Mouse (Mus musculus): Measurements from ENCODE around the gene Car14. TPM values are rescaled to one million over a fixed set of nuclear protein-coding genes. Genes with fewer than 3 reads are reported as not detected.
"Not testable (repeated sequence)": the region's sequence is repeated elsewhere in the genome, so short reads cannot be mapped to it uniquely, and the experiment has no call there.

Car14 gene
- polyA plus RNA-seq, 1 experiment from 2014 or later = 10.4 TPM

DNA sequence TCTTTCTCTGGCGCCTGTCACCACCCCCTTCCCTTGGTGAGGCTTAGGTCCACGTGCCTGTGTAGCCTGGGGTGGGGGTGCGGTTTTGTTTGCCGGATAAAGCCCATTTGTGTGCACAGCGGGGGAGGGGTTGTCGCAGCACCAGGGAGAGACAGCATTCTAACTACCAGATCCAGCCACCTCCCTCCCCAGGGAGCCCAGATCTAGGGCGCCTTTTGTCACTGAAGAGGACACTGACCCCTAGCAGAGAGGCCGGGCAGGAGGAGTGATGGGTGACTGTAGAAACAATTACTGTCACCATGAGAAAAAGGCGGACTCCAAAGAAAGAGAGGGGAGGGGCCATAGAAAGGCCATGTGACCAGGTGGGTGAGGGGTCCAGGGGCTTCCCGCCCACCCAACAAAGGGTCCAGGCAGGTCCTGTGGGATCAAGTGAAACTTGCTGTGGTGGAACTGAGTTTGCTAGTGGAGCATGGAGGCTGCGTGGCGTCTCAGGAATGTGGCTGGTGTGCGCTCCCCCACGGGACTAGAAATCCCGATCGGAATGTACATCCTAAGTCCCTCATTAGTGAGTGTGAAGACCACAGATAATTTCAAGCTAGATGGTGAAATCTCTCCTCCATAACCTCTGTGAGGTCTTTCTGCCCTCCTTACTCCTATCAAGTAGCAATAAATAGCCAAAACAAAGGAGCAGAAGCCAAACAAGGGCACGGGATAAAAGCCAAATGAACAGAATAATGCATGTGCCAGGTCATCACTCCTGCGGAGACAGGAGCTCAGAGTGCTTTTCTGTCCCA lies 852 bp upstream of the Car14 start:
- Histone ChIP-seq H3K9me3 (ENCODE audit: low read depth, low read length) (no peaks in the 10 kb centered on the region), H3K36me3 (ENCODE audit: insufficient read depth) (no peaks in the 10 kb centered on the region), H3K4me1 (ENCODE audit: insufficient read depth) (peaks cover 11% of the 10 kb centered on the region), H3K27ac (ENCODE audit: low read depth) (0 out of 2 replicates have a peak overlapping the region, but pooled peaks have one; percentile 10), H3K4me3 (ENCODE audit: low read depth, low read length) (peak overlapping the region; percentile 34), H3K4me2 (peak overlapping the region; percentile 81), H3K27me3 (ENCODE audit: insufficient read depth, low read length) (no peaks in the 10 kb centered on the region), H3K9ac (peak overlapping the region; percentile 40)
- DNase-seq (peak; percentile 47), ATAC-seq (ENCODE audit: insufficient read depth) (peak; percentile 63)
- no peak for TF ChIP-seq CTCF (IDR thresholded peaks at IDR 0.05; ENCODE audit: low read depth)
- under 1% methylated on average over 18 of the region's 18 CpGs for WGBS

DNA sequence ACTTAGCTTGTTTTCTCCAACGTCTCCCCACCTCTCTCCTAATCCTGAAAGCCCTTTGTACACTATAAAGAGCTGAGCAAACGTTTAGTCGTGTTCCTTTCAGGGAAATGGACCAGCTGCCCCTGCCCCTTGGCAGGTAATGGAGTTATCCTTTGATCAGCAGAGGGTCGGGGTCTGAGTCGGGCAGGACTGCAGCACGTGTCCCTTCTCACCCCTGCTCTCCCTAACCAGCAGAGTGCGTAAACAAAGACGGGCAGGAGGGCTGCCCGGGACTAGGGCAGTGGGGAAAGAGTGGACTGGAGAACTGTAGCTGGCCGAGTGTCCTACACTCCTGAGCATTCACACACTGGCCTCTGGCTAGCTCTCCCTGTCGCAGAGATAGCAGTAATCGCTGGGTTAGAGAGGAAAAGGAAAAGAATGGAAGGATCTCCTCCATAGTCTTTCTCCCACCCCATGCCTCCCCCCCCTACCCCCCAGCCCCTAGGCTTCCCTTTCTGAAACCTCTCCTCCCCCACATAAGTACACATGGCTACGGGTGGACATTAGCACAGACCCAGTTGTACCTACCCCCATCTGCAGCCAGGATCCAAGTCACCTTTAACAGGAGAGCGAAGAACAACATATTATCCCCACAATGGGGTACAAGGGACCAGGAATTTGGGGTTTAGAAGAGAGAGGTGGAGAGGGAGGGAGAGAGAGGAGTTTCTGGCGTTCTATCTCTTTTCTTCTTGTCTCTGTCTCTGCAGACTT lies 563 bp downstream of the Car14 start:
- Histone ChIP-seq H3K27me3 (ENCODE audit: insufficient read depth, low read length) (no peaks in the 10 kb centered on the region), H3K9me3 (ENCODE audit: low read depth, low read length) (no peaks in the 10 kb centered on the region), H3K4me3 (ENCODE audit: low read depth, low read length) (peak overlapping the region; percentile 34), H3K36me3 (ENCODE audit: insufficient read depth) (no peaks in the 10 kb centered on the region), H3K9ac (peak overlapping the region; percentile 35; the same call in 1 of the 2 replicates), H3K4me1 (ENCODE audit: insufficient read depth) (peaks cover 11% of the 10 kb centered on the region), H3K4me2 (peak overlapping the region; percentile 81), H3K27ac (ENCODE audit: low read depth) (no peak overlapping the region; the same call in 1 of the 2 replicates)
- ATAC-seq (ENCODE audit: insufficient read depth) = 0 out of 2 replicates have a peak, but pooled peaks have one; percentile 25
- TF ChIP-seq CTCF (IDR thresholded peaks at IDR 0.05; ENCODE audit: low read depth) = no peak
- no peak for DNase-seq
- 7% methylated on average over 15 of the region's 15 CpGs for WGBS

DNA sequence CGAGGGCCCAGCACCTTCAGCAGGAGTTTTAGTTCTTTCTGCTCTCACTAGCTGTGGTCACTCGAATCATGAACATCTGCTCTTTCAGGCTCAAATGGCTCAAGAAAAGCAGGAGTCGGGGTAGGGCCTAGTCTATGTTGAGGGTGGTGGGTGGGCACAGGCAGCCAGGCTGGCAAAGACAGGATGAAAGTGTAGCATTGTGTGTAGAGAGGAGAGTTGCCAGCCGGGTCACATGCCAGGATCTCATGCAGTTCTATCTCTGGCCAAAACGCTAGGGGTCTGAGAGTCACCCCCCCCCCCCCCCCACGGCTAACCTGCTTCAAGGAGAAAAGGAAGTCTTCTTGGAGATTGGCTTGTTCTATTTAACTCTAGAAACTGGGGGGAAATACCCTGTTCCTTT lies 1.8 kb downstream of the Car14 start:
- 0 out of 2 replicates have a peak, but pooled peaks cover 7% of the 10 kb centered on the region for H3K36me3 ChIP-seq (ENCODE audit: insufficient read depth)
- DNase-seq = no peak
- no peak overlapping the region for H3K27ac ChIP-seq (ENCODE audit: low read depth)
- no peak for TF ChIP-seq CTCF (IDR thresholded peaks at IDR 0.05; ENCODE audit: low read depth)
- WGBS = 21% methylated on average over 6 of the region's 6 CpGs
- H3K9ac ChIP-seq = no peak overlapping the region
- no peak overlapping the region for H3K4me3 ChIP-seq (ENCODE audit: low read depth, low read length)
- peak overlapping the region; percentile 81 for H3K4me2 ChIP-seq
- no peaks in the 10 kb centered on the region for H3K9me3 ChIP-seq (ENCODE audit: low read depth, low read length)
- peaks cover 11% of the 10 kb centered on the region for H3K4me1 ChIP-seq (ENCODE audit: insufficient read depth)
- ATAC-seq (ENCODE audit: insufficient read depth) = no peak
- no peaks in the 10 kb centered on the region for H3K27me3 ChIP-seq (ENCODE audit: insufficient read depth, low read length)

- Histone ChIP-seq H3K36me3 (ENCODE audit: insufficient read depth) (peaks cover 11% of the 10 kb centered on the region; the same call in 1 of the 2 replicates), H3K4me1 (ENCODE audit: insufficient read depth) (peaks cover 11% of the 10 kb centered on the region), H3K4me2 (peak overlapping the region; percentile 81; the same call in 1 of the 2 replicates), H3K4me3 (ENCODE audit: low read depth, low read length) (no peak overlapping the region), H3K27ac (ENCODE audit: low read depth) (no peak overlapping the region), H3K9ac (no peak overlapping the region), H3K9me3 (ENCODE audit: low read depth, low read length) (no peaks in the 10 kb centered on the region), H3K27me3 (ENCODE audit: insufficient read depth, low read length) (no peaks in the 10 kb centered on the region)
- no peak for TF ChIP-seq CTCF (IDR thresholded peaks at IDR 0.05; ENCODE audit: low read depth)
- no peak for DNase-seq
- ATAC-seq (ENCODE audit: insufficient read depth) = no peak
These were observed 2.2 kb downstream of the Car14 start for GRCm38 (mm10) chr3:95902373-95902625.

DNA sequence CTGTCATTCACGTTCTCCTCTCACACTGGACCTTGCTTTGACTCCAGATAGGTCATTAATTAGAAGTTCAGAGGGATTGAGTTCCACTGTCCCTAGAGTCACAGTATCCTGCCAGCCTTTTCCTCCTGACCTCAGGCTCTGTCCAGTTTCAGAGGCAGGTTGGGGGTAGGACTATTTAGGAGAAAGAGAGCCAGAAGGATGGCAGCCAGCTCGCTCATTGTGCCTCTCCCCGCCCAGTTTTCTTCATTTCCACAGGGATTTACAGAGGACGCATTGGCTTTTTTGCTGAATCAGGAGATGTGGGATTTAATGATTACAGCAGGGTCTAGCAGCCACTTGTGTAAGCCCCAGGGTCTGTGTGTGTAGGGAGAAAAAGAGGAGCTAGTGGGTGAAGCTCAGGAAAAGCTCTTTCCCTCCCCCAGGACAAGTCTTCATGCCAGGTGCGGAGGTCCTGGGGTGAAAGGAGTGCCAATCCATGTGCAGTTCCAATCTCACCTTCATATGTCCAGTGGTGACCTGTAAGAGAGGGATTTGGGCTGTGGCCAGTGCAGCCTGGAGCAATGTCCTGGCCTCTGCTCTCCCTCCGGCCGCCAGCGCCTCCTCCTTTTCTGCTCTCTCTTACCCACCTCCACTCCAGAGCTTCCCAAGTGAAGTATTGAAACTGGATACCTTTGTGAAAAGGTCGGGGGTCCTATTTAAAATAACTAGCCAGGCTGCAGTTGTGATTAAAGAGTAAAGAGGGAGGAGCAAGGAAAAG lies 2.7 kb downstream of the Car14 start:
- H3K9ac ChIP-seq = no peak overlapping the region; the same call in 1 of the 2 replicates
- H3K4me1 ChIP-seq (ENCODE audit: insufficient read depth) = peaks cover 11% of the 10 kb centered on the region
- no peak for DNase-seq
- TF ChIP-seq CTCF (IDR thresholded peaks at IDR 0.05; ENCODE audit: low read depth) = no peak
- no peak overlapping the region for H3K4me3 ChIP-seq (ENCODE audit: low read depth, low read length)
- no peaks in the 10 kb centered on the region for H3K27me3 ChIP-seq (ENCODE audit: insufficient read depth, low read length)
- H3K4me2 ChIP-seq = no peak overlapping the region; the same call in 1 of the 2 replicates
- ATAC-seq (ENCODE audit: insufficient read depth) = no peak
- H3K36me3 ChIP-seq (ENCODE audit: insufficient read depth) = peaks cover 11% of the 10 kb centered on the region; the same call in 1 of the 2 replicates
- no peak overlapping the region for H3K27ac ChIP-seq (ENCODE audit: low read depth)
- no peaks in the 10 kb centered on the region for H3K9me3 ChIP-seq (ENCODE audit: low read depth, low read length)
- 54% methylated on average over 9 of the region's 9 CpGs for WGBS

GRCm38 (mm10) chr3:95899800-95900524 lies 4.5 kb downstream of the Car14 start:
- ATAC-seq (ENCODE audit: insufficient read depth) = no peak
- Histone ChIP-seq H3K4me1 (ENCODE audit: insufficient read depth) (peaks cover 6% of the 10 kb centered on the region; the same call in 1 of the 2 replicates), H3K4me3 (ENCODE audit: low read depth, low read length) (no peak overlapping the region), H3K27ac (ENCODE audit: low read depth) (no peak overlapping the region), H3K9ac (no peak overlapping the region), H3K9me3 (ENCODE audit: low read depth, low read length) (no peaks in the 10 kb centered on the region), H3K4me2 (no peak overlapping the region), H3K27me3 (ENCODE audit: insufficient read depth, low read length) (no peaks in the 10 kb centered on the region), H3K36me3 (ENCODE audit: insufficient read depth) (peaks cover 19% of the 10 kb centered on the region; the same call in 1 of the 2 replicates)
- no peak for DNase-seq
- 70% methylated on average over 13 of the region's 13 CpGs for WGBS
- TF ChIP-seq CTCF (IDR thresholded peaks at IDR 0.05; ENCODE audit: low read depth) = no peak

- not testable (repeated sequence) for DNase-seq; ATAC-seq (ENCODE audit: insufficient read depth); H3K9ac ChIP-seq; H3K27me3 ChIP-seq (ENCODE audit: insufficient read depth, low read length); H3K4me1 ChIP-seq (ENCODE audit: insufficient read depth); H3K9me3 ChIP-seq (ENCODE audit: low read depth, low read length); H3K27ac ChIP-seq (ENCODE audit: low read depth)
- peak overlapping the region; percentile 70; the same call in 1 of the 2 replicates for H3K4me3 ChIP-seq (ENCODE audit: low read depth, low read length)
- peaks cover 19% of the 10 kb centered on the region; the same call in 1 of the 2 replicates for H3K36me3 ChIP-seq (ENCODE audit: insufficient read depth)
- WGBS = 83% methylated on average over 7 of the region's 7 CpGs
- peak overlapping the region; percentile 76 for H3K4me2 ChIP-seq
These were observed 9.0 kb downstream of the Car14 start for GRCm38 (mm10) chr3:95895501-95895900.

All from lung, embryonic 14.5 days (tissue).